Mouse (Mus musculus): ENCODE results near the gene Ncs1.

GRCm38 (mm10) chr2:31277810-31278209, 32.2 kb downstream of the Ncs1 start:
- TF ChIP-seq CTCF (IDR thresholded peaks at IDR 0.05; ENCODE audit: insufficient read depth, low read depth, low read length) = no peak
- no peak for TF ChIP-seq POLR2A (IDR thresholded peaks at IDR 0.05; ENCODE audit: insufficient read depth, low read depth, low read length)
